Mouse (Mus musculus): ENCODE measurements around the gene Tepsin.

DNA sequence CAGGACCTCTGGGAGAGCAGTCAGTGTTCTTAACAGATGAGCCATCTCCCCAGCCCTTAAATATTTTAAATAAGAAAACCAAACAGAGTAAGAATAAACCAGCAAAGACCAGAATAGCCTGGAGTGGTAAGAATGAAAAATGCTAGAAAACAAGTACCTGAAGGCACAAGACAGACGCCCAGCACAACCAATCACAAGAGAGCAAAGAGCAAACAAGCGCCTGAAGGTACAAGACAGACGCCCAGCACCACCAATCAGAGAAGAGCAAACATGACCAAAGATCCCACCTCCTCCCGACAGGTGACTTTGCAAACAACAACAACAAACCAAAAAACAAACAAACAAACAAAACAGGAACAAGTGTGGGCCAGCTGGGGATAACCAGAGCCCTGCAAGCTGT lies 44.7 kb downstream of the Tepsin start:
- TF ChIP-seq EP300 (IDR thresholded peaks at IDR 0.05; ENCODE audit: low read depth) (no peak), CTCF (IDR thresholded peaks at IDR 0.05; ENCODE audit: low read depth) (no peak)

Measured in heart, postnatal 0 days (tissue).